Mouse (Mus musculus) stomach, postnatal 0 days (tissue): Measurements from ENCODE around the gene Cend1. TPM values are rescaled to one million over a fixed set of nuclear protein-coding genes. Genes with fewer than 3 reads are reported as not detected.

Source experiments
- ATAC-seq: fragments of 200-750 bp; cut with Nextera tagmentation; 2 replicates; pipeline ENCODE4 v1.8.0; 2017; ENCODE audit not compliant: low FRiP score, low TSS enrichment
- DNase-seq: peaks from one replicate; pipeline ENCODE4 v3.0.0-alpha.2; 2016; ENCODE audit warnings: low spot score
- H3K27ac ChIP-seq: fragments of 300-500 bp; sonication (generic); replicated peaks from 2 replicates; pipeline ENCODE4 v1.5.1; 2014; ENCODE audit warnings: mild to moderate bottlenecking, control low read depth
- H3K27me3 ChIP-seq: fragments of 300-500 bp; sonication (generic); 2 replicates; pipeline ENCODE4 v1.6.1; 2014; ENCODE audit warnings: low read length; ENCODE audit not compliant: control insufficient read depth, insufficient read depth
- H3K36me3 ChIP-seq: fragments of 300-500 bp; sonication (generic); 2 replicates; pipeline ENCODE4 v1.6.1; 2014; ENCODE audit warnings: low read length, mixed read lengths; ENCODE audit not compliant: control insufficient read depth, insufficient read depth
- H3K4me1 ChIP-seq: fragments of 300-500 bp; sonication (generic); replicated peaks from 2 replicates; pipeline ENCODE4 v1.6.1; 2014; ENCODE audit warnings: antibody characterized with exemption; ENCODE audit not compliant: control insufficient read depth, insufficient read depth
- H3K4me2 ChIP-seq: fragments of 300-500 bp; sonication (generic); replicated peaks from 2 replicates; pipeline ENCODE4 v1.6.1; 2014; ENCODE audit warnings: low read depth, mild to moderate bottlenecking, control low read depth, moderate library complexity
- H3K4me3 ChIP-seq: fragments of 300-500 bp; sonication (generic); 2 replicates; pipeline ENCODE4 v1.5.1; 2014; ENCODE audit warnings: low read depth, low read length, control low read depth
- H3K9ac ChIP-seq: fragments of 300-500 bp; sonication (generic); 2 replicates; pipeline ENCODE4 v1.6.1; 2014; ENCODE audit warnings: mild to moderate bottlenecking, low read length, control low read depth, mixed read lengths
- H3K9me3 ChIP-seq: fragments of 300-500 bp; sonication (generic); 2 replicates; pipeline ENCODE4 v1.6.1; 2016; ENCODE audit warnings: low read length; ENCODE audit not compliant: control insufficient read depth
- CTCF ChIP-seq: IDR thresholded peaks from 2 replicates; pipeline ENCODE4 v1.5.1; 2016; ENCODE audit warnings: antibody characterized with exemption, low read depth, mild to moderate bottlenecking, moderate library complexity
- EP300 ChIP-seq: optimal IDR thresholded peaks from 2 replicates; pipeline ENCODE3; 2016; ENCODE audit warnings: antibody characterized with exemption
- WGBS: fragments of 180-500 bp; shearing (Covaris S2); extraction: QIAGEN DNeasy Blood & Tissue Kit; methylation state at CpG from one replicate; pipeline ENCODE4 v1.1.7; 2014; 5-methylcytosine and 5-hydroxymethylcytosine counted together
- polyA plus RNA-seq: library from polyadenylated mRNA; unstranded; fragments of >200 nt; fragmentation: Nextera tagmentation; extraction: Ambion mirVana; gene quantifications from 2 replicates; pipeline ENCODE4 v1.2.1, GENCODE M21; 2015

The Cend1 gene
- polyA plus RNA-seq, 1 experiment from 2014 or later, result 2.0 TPM

GRCm38 (mm10) chr7:141431434-141432185, 2.3 kb upstream of the Cend1 start:
- no peak overlapping the region for H3K27ac ChIP-seq
- no peaks in the 10 kb centered on the region for H3K9me3 ChIP-seq
- WGBS, result 93% methylated on average over 19 of the region's 19 CpGs
- H3K9ac ChIP-seq, result no peak overlapping the region
- no peak overlapping the region for H3K4me2 ChIP-seq
- ATAC-seq (no peak), DNase-seq (no peak)
- TF ChIP-seq CTCF, result no peak
- TF ChIP-seq EP300, result no peak
- H3K36me3 ChIP-seq, result peaks cover 11% of the 10 kb centered on the region; the same call in 1 of the 2 replicates
- H3K4me3 ChIP-seq, result no peak overlapping the region
- H3K4me1 ChIP-seq, result peaks cover 2% of the 10 kb centered on the region; the same call in 1 of the 2 replicates
- H3K27me3 ChIP-seq, result no peaks in the 10 kb centered on the region

- Histone ChIP-seq H3K36me3 (peaks cover 11% of the 10 kb centered on the region; the same call in 1 of the 2 replicates), H3K27me3 (no peaks in the 10 kb centered on the region), H3K9ac (no peak overlapping the region), H3K9me3 (no peaks in the 10 kb centered on the region), H3K4me3 (no peak overlapping the region), H3K4me1 (peaks cover 1% of the 10 kb centered on the region; the same call in 1 of the 2 replicates), H3K27ac (no peak overlapping the region), H3K4me2 (no peak overlapping the region)
- WGBS, result 94% methylated on average over 9 of the region's 9 CpGs
- TF ChIP-seq EP300 (no peak), CTCF (no peak)
- no peak for ATAC-seq
- no peak for DNase-seq
Observed at GRCm38 (mm10) chr7:141430585-141431240, 1.4 kb upstream of the Cend1 start.

GRCm38 (mm10) chr7:141429840-141430584, 721 bp upstream of the Cend1 start:
- no peaks in the 10 kb centered on the region for H3K9me3 ChIP-seq
- ATAC-seq, result no peak
- peaks cover 11% of the 10 kb centered on the region; the same call in 1 of the 2 replicates for H3K36me3 ChIP-seq
- DNase-seq, result no peak
- TF ChIP-seq CTCF (no peak), EP300 (no peak)
- no peak overlapping the region for H3K27ac ChIP-seq
- H3K9ac ChIP-seq, result no peak overlapping the region
- WGBS, result 57% methylated on average over 9 of the region's 9 CpGs
- H3K27me3 ChIP-seq, result no peaks in the 10 kb centered on the region
- no peaks in the 10 kb centered on the region; the same call in 1 of the 2 replicates for H3K4me1 ChIP-seq
- H3K4me3 ChIP-seq, result no peak overlapping the region
- H3K4me2 ChIP-seq, result no peak overlapping the region

GRCm38 (mm10) chr7:141428701-141429100, 590 bp downstream of the Cend1 start:
- no peak overlapping the region for H3K4me2 ChIP-seq
- 45% methylated on average over 5 of the region's 5 CpGs for WGBS

GRCm38 (mm10) chr7:141426948-141427730, 2.2 kb downstream of the Cend1 start:
- H3K4me3 ChIP-seq, result no peak overlapping the region
- H3K36me3 ChIP-seq, result peaks cover 7% of the 10 kb centered on the region; the same call in 1 of the 2 replicates
- DNase-seq (no peak), ATAC-seq (no peak)
- no peak overlapping the region for H3K27ac ChIP-seq
- H3K27me3 ChIP-seq, result no peaks in the 10 kb centered on the region
- no peaks in the 10 kb centered on the region for H3K9me3 ChIP-seq
- no peaks in the 10 kb centered on the region; the same call in 1 of the 2 replicates for H3K4me1 ChIP-seq
- no peak overlapping the region for H3K9ac ChIP-seq
- WGBS, result 76% methylated on average over 12 of the region's 12 CpGs
- no peak for TF ChIP-seq CTCF
- no peak for TF ChIP-seq EP300
- H3K4me2 ChIP-seq, result no peak overlapping the region

More at GRCm38 (mm10) chr7:141428701-141429100, 590 bp downstream of the Cend1 start:
- no peak for DNase-seq
- peaks cover 11% of the 10 kb centered on the region; the same call in 1 of the 2 replicates for H3K36me3 ChIP-seq
- ATAC-seq, result no peak
- TF ChIP-seq CTCF, result no peak
- no peak for TF ChIP-seq EP300
- no peaks in the 10 kb centered on the region for H3K9me3 ChIP-seq
- no peaks in the 10 kb centered on the region for H3K27me3 ChIP-seq
- H3K4me3 ChIP-seq, result no peak overlapping the region
- no peaks in the 10 kb centered on the region; the same call in 1 of the 2 replicates for H3K4me1 ChIP-seq
- no peak overlapping the region for H3K27ac ChIP-seq
- no peak overlapping the region for H3K9ac ChIP-seq
